Mouse (Mus musculus): ENCODE measurements around the gene Mecom. TPM values are rescaled to one million over a fixed set of nuclear protein-coding genes. Genes with fewer than 3 reads are reported as not detected.

Mecom gene
- polyA plus RNA-seq, 1 experiment from 2014 or later: 6.9 TPM

DNA sequence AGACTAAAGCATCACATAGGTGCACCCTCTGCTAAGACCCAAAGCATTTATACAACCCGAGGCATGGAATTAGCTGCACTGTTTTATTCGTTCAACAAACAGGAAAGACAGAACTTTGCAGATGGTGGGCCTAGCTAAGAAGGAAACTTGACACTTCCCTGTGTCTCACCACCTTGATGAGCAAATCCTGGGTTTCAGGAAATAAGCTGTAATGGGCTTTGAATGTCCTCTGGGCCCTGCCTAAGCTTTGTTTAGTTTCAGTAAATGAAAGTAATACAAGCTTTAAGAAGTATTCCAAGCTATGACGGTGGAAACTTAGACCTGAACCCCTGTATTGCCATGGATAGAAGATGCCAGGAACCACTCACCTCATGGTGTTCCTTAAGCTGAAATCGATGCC is 383.0 kb downstream of the Mecom start:
- H3K36me3 ChIP-seq: no peaks in the 10 kb centered on the region
- ATAC-seq (ENCODE audit: low FRiP score, low read depth): no peak
- WGBS: 82% methylated on average over 4 of the region's 4 CpGs
- no peak overlapping the region for H3K4me3 ChIP-seq
- H3K9ac ChIP-seq: no peak overlapping the region
- no peak overlapping the region for H3K4me2 ChIP-seq
- H3K27me3 ChIP-seq: no peaks in the 10 kb centered on the region
- H3K9me3 ChIP-seq: no peaks in the 10 kb centered on the region
- no peaks in the 10 kb centered on the region for H3K4me1 ChIP-seq (replicated peaks)
- H3K27ac ChIP-seq (replicated peaks): no peak overlapping the region

DNA sequence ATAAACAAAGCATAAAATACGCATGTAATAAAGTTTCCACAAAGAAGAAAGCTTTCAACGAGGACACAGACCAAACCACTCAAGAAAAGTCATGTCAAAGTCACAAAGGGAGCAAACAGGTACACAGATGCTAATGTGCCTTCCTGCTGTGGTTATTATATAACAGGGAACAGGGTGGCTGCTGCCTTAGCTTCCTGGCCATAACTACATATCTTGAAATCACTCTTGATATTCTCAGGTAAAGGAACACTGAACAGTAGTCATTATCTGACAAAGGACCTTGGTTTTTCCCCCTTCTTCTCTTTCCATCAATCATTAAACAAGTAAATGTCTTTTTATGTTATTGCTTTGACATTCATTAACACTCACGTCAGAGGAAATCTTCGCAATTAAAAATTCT is 384.4 kb downstream of the Mecom start:
- H3K4me1 ChIP-seq (replicated peaks): no peaks in the 10 kb centered on the region
- H3K4me2 ChIP-seq: no peak overlapping the region
- 77% methylated on average over 4 of the region's 4 CpGs for WGBS
- no peak for ATAC-seq (ENCODE audit: low FRiP score, low read depth)
- H3K36me3 ChIP-seq: no peaks in the 10 kb centered on the region
- H3K4me3 ChIP-seq: no peak overlapping the region
- no peaks in the 10 kb centered on the region for H3K27me3 ChIP-seq
- H3K9ac ChIP-seq: no peak overlapping the region
- no peaks in the 10 kb centered on the region for H3K9me3 ChIP-seq
- no peak overlapping the region for H3K27ac ChIP-seq (replicated peaks)

DNA sequence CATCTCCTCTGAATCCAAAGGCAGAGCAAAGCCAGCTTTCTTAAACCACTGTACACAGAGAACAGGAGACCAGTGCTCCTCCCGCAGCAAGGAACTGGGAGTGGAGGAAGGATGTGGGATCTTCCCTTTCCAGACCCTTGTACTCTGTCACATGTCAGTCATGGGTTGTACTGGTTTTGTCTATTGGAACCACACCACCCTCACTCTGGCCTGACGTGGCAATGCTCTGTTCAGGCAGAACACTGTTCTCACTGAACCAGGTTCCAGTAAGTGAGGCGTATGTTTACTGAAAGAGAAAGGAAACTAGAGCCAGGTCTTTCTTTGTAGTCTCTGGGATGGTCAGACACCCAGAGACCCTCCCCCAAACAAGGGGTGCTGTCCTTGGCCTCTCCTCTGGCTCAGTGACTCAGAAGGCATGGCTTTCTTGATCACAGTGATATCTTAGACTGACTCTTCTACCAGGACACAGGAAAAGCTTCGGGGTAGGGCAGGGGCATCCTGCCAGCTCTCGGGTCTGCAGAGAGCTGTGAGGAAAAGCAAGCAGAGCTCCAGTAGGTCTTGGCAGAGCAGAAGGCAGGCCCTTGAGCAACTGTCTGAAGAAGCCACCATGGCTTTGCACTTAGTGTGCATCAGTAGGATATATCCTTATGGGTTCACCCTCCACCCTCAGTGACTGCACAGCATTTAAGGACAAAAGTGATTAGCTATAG is 386.7 kb downstream of the Mecom start:
- no peak overlapping the region for H3K27ac ChIP-seq (replicated peaks)
- no peak for ATAC-seq (ENCODE audit: low FRiP score, low read depth)
- 76% methylated on average over 5 of the region's 5 CpGs for WGBS

DNA sequence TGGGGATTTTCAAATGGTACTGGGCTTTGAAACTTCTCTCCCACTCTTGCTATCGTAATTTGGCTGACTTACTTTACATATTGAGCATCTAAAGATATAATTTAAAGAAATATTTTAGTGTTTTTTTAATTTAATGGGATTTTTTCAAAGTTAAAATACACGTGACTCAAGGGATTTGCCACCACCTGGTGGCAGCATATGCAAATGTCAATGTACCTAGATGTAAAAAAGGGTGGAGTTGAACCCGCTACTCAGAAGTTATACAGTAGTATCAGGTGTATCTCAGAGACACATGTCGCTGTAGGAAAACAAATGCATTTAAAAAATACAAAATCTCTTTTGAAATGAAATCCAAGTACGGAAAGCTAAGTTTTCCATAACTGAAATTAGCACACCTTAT is 387.5 kb downstream of the Mecom start:
- H3K27me3 ChIP-seq: no peaks in the 10 kb centered on the region
- no peak for ATAC-seq (ENCODE audit: low FRiP score, low read depth)
- no peaks in the 10 kb centered on the region for H3K4me1 ChIP-seq (replicated peaks)
- no peaks in the 10 kb centered on the region for H3K36me3 ChIP-seq
- no peak overlapping the region for H3K4me3 ChIP-seq
- no peaks in the 10 kb centered on the region for H3K9me3 ChIP-seq
- H3K4me2 ChIP-seq: no peak overlapping the region
- 84% methylated on average over 5 of the region's 5 CpGs for WGBS
- no peak overlapping the region for H3K27ac ChIP-seq (replicated peaks)
- H3K9ac ChIP-seq: no peak overlapping the region

More for the DNA sequence above, 386.7 kb downstream of the Mecom start:
- Histone ChIP-seq H3K27me3 (no peaks in the 10 kb centered on the region), H3K36me3 (no peaks in the 10 kb centered on the region), H3K4me2 (no peak overlapping the region), H3K9me3 (no peaks in the 10 kb centered on the region), H3K9ac (no peak overlapping the region), H3K4me1 (replicated peaks) (no peaks in the 10 kb centered on the region), H3K4me3 (no peak overlapping the region)

DNA sequence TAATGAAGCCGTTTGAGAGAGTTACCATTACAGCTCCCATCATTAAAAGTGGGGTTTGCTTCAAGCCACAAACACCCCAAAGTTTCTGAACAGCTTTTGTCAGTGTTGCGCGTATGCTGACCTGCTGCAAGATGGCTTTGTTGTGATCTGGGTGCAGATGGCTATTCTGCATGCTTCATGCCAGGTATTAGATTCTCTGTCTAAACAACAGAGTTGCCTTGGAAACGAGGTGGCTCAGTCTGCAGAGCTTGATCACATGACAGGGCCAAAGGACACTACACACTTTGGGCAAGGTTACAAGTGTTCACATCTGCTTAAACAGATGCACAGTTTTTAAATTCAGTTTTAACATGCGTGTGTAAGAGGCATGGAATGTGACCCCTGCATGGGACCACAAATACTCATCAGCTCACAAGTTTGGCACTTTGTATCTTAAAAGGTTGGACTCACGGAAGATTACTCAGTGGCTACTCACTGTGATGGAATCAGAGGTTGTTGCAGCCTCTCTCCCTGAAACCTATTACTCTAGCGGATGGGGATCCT is 390.6 kb downstream of the Mecom start:
- Histone ChIP-seq H3K9ac (no peak overlapping the region), H3K4me3 (no peak overlapping the region), H3K27me3 (no peaks in the 10 kb centered on the region), H3K9me3 (no peaks in the 10 kb centered on the region), H3K36me3 (no peaks in the 10 kb centered on the region), H3K4me2 (no peak overlapping the region), H3K27ac (replicated peaks) (no peak overlapping the region), H3K4me1 (replicated peaks) (no peaks in the 10 kb centered on the region)
- ATAC-seq (ENCODE audit: low FRiP score, low read depth): no peak
- 74% methylated on average over 7 of the region's 7 CpGs for WGBS

DNA sequence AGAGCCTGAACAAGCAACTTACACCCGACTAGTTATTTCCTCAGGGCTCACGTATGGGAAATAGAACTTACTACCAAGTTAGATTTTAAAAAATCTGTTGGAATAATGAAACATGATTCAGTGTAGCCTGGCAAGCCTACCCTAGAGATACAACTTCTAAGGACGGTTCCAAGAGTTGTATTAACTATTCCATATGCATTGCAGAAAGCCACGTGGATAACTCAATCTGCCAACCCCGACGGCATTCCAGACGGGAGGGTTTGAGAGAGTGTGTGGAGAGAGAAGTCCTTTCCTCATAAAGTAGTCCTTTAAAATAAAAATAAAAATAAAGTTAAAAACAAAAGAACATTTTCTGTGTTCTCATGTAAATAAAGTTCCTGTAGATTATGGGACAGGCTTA is 393.4 kb downstream of the Mecom start:
- WGBS: 70% methylated on average over 7 of the region's 7 CpGs

DNA sequence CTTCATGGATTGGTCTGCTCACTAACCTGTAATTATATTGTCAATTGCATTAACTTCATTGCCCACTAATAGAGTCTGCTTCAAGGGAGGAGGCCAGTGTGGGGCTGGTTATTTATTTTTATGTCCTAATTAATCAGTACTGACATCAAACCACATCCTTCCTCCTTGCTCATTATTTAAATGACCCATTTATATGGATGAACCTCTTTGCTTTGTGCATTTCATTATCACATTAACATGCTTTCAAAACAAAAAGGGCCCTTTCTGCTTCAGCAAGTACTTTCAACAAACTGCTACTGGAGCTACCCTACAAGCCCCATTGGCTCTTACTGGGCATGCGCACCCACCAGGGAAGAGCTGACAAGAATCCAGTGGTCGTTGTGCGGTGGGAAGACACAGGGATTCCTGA is 393.9 kb downstream of the Mecom start:
- no peak; the same call in 1 of the 2 replicates for ATAC-seq (ENCODE audit: low FRiP score, low read depth)
- Histone ChIP-seq H3K4me1 (replicated peaks) (no peaks in the 10 kb centered on the region), H3K27ac (replicated peaks) (no peak overlapping the region), H3K36me3 (no peaks in the 10 kb centered on the region), H3K4me2 (no peak overlapping the region), H3K27me3 (peaks cover 3% of the 10 kb centered on the region; the same call in 1 of the 2 replicates), H3K9ac (no peak overlapping the region), H3K9me3 (no peaks in the 10 kb centered on the region), H3K4me3 (no peak overlapping the region)
- WGBS: 18% methylated on average over 3 of the region's 3 CpGs

More for the DNA sequence above, 393.4 kb downstream of the Mecom start:
- H3K4me3 ChIP-seq: no peak overlapping the region
- H3K9me3 ChIP-seq: no peaks in the 10 kb centered on the region
- H3K27me3 ChIP-seq: peaks cover 3% of the 10 kb centered on the region; the same call in 1 of the 2 replicates
- no peaks in the 10 kb centered on the region for H3K4me1 ChIP-seq (replicated peaks)
- H3K9ac ChIP-seq: no peak overlapping the region
- no peak overlapping the region for H3K4me2 ChIP-seq
- no peak for ATAC-seq (ENCODE audit: low FRiP score, low read depth)
- H3K36me3 ChIP-seq: no peaks in the 10 kb centered on the region
- H3K27ac ChIP-seq (replicated peaks): no peak overlapping the region

DNA sequence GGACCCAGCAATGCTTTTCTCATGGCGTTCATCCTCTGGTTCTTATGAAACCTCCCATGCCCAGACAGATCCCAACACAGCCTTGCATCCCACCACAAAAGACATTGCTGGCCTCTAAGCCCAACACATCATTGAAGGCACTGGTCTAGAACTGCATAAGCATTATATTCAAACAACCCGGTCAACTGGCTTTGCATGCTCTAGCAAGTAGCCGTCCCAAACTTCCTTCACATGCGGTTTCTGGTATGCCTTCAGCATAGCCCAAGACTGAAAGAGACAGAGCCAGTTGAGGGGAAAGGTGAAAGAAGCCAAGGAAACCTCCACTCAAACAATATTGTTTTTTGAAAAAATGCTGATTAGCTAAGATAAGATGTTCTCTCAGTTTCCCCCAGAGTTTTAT is 397.7 kb downstream of the Mecom start:
- H3K9me3 ChIP-seq: no peaks in the 10 kb centered on the region
- no peak overlapping the region for H3K9ac ChIP-seq
- H3K4me2 ChIP-seq: no peak overlapping the region
- no peaks in the 10 kb centered on the region for H3K36me3 ChIP-seq
- 95% methylated on average over 4 of the region's 4 CpGs for WGBS
- no peak overlapping the region for H3K4me3 ChIP-seq
- no peak overlapping the region for H3K27ac ChIP-seq (replicated peaks)
- no peaks in the 10 kb centered on the region for H3K4me1 ChIP-seq (replicated peaks)
- H3K27me3 ChIP-seq: peaks cover 3% of the 10 kb centered on the region; the same call in 1 of the 2 replicates
- ATAC-seq (ENCODE audit: low FRiP score, low read depth): no peak

DNA sequence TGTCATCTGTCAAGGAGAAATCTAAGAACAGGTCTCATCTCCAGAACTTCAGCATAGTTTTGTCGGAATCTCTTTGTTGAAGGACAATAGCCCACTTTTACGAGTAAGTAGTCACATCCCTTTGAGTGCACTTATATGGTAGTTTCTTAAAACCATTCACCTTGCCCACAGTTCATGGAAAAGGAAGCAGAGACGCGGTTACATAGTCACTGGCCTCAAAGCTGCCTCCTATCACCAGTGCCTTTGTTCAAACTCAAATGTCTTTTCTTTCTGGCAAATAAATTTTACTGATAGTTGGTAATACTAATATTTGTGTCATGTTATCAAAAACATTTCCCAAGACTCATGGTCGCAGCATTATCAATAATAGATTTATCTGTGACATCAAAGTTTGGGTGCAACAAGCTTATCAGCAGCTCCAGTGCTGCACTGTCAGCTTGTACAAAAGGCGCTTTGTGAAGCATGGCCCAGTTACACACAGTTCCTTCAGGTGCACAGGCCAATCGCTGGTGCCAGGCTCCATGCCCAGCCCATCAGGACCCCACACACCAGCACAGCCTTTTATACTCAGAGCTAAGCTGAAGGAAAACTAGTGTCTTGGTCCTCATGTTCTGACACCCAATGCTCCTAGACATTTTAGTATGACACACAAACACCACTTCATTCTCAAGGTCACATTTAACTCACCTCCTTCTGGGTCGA is 399.3 kb downstream of the Mecom start:
- H3K4me1 ChIP-seq (replicated peaks): no peaks in the 10 kb centered on the region; the same call in 1 of the 2 replicates
- H3K9me3 ChIP-seq: no peaks in the 10 kb centered on the region
- WGBS: 93% methylated on average over 8 of the region's 8 CpGs
- H3K27me3 ChIP-seq: peaks cover 3% of the 10 kb centered on the region; the same call in 1 of the 2 replicates
- no peak overlapping the region for H3K4me2 ChIP-seq
- H3K27ac ChIP-seq (replicated peaks): no peak overlapping the region
- no peak overlapping the region for H3K9ac ChIP-seq
- no peak for ATAC-seq (ENCODE audit: low FRiP score, low read depth)
- H3K36me3 ChIP-seq: no peaks in the 10 kb centered on the region
- no peak overlapping the region for H3K4me3 ChIP-seq

DNA sequence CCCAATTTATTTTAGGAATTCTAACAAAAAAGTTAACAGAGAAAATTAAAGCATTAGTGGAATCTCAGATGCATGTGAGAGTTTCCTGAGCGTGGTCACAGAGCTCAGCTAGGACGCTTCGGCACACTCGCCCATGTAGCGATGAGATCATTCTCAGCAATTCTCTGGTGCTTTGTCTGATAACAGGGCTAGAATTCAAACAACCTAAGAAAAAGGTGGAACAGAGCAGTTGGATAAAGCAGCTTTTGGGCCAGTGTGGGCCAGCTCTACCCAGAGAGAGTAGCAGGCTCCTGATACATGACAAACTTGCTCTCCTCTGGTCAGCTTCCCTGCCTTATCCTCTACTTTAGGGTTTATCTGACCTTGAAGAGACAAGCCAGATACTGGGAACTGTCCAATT is 402.8 kb downstream of the Mecom start:
- Histone ChIP-seq H3K9me3 (no peaks in the 10 kb centered on the region), H3K4me3 (no peak overlapping the region), H3K4me2 (no peak overlapping the region), H3K27me3 (peaks cover 1% of the 10 kb centered on the region; the same call in 1 of the 2 replicates), H3K27ac (replicated peaks) (no peak overlapping the region), H3K36me3 (no peaks in the 10 kb centered on the region), H3K9ac (no peak overlapping the region), H3K4me1 (replicated peaks) (no peaks in the 10 kb centered on the region; the same call in 1 of the 2 replicates)
- no peak for ATAC-seq (ENCODE audit: low FRiP score, low read depth)
- 89% methylated on average over 5 of the region's 5 CpGs for WGBS

DNA sequence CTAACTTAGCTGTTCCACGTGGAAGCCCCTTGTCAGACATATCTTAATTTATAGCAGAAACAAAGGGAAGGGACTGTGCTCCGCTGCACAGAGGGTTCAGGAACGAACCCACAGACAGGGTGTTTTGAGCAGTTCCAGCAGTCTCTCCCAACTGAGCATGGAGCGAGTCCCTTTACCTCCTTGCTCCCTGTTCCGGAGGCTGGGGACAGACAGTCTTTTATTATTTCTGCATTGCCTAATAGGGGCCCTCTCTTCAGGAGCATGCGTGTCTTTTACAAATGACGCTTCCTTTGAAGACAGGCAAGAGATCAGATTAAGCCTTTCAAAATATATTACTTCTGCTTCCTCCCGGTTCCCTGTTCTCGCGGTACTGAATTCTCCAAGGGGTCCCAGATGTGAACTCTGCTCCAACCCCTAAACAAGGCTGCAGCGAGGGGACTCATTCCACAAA is 403.8 kb downstream of the Mecom start:
- no peak overlapping the region for H3K27ac ChIP-seq (replicated peaks)
- ATAC-seq (ENCODE audit: low FRiP score, low read depth): peak; percentile 34; the same call in 1 of the 2 replicates
- WGBS: 30% methylated on average over 11 of the region's 11 CpGs
- no peaks in the 10 kb centered on the region for H3K27me3 ChIP-seq
- no peak overlapping the region for H3K4me3 ChIP-seq
- H3K36me3 ChIP-seq: no peaks in the 10 kb centered on the region
- H3K4me1 ChIP-seq (replicated peaks): no peaks in the 10 kb centered on the region; the same call in 1 of the 2 replicates
- H3K9ac ChIP-seq: no peak overlapping the region
- no peaks in the 10 kb centered on the region for H3K9me3 ChIP-seq
- H3K4me2 ChIP-seq: no peak overlapping the region

DNA sequence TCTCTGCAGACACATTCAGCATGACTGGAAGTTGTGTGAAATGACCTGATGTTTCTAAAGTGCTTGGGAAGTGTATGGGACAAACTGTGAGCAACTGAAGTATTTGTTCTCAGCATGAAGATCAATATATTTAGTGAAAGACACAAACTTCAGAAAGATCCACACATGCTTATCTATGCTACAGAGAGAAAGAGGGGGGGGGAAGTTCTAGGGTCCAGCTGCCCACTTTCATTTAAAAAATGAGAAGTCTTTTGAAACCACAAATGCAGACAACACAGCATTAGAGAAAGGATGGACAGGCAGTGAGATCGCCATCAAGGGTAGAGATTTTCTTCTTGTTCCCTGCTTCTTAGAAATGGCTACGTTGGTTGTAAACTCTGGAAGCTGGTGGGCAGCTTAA is 404.4 kb downstream of the Mecom start:
- H3K27ac ChIP-seq (replicated peaks): no peak overlapping the region
- 90% methylated on average over 2 of the region's 2 CpGs for WGBS
- H3K27me3 ChIP-seq: no peaks in the 10 kb centered on the region
- no peak overlapping the region for H3K9ac ChIP-seq
- no peak overlapping the region for H3K4me2 ChIP-seq
- no peaks in the 10 kb centered on the region for H3K9me3 ChIP-seq
- H3K4me1 ChIP-seq (replicated peaks): no peaks in the 10 kb centered on the region; the same call in 1 of the 2 replicates
- H3K36me3 ChIP-seq: no peaks in the 10 kb centered on the region
- no peak overlapping the region for H3K4me3 ChIP-seq
- no peak for ATAC-seq (ENCODE audit: low FRiP score, low read depth)

All from hindbrain, embryonic 15.5 days (tissue).